Mouse (Mus musculus) embryonic fibroblast, embryonic 13.5 days (primary cell): Measurements from ENCODE around the gene Acaa1a. TPM values are rescaled to one million over a fixed set of nuclear protein-coding genes. Genes with fewer than 3 reads are reported as not detected.
A peak's percentile ranks its signal among the peaks of the same experiment; 100 is the strongest.

ENCODE experiments used
- H3K27ac ChIP-seq: 2 replicates; pipeline ENCODE4 v1.5.1; 2012; ENCODE audit warnings: low read length, control low read depth, inconsistent platforms; ENCODE audit not compliant: insufficient read depth
- H3K4me1 ChIP-seq: 2 replicates; pipeline ENCODE4 v1.6.1; 2011; ENCODE audit warnings: low read length; ENCODE audit not compliant: control insufficient read depth, insufficient read depth
- H3K4me3 ChIP-seq: 2 replicates; pipeline ENCODE4 v1.5.1; 2011; ENCODE audit warnings: mild to moderate bottlenecking, control low read depth, low read length; ENCODE audit not compliant: insufficient read depth
- CTCF ChIP-seq: IDR thresholded peaks from 2 replicates; pipeline ENCODE4 v1.5.1; 2011; ENCODE audit warnings: mild to moderate bottlenecking, control low read depth, low read length, moderate library complexity, borderline replicate concordance; ENCODE audit not compliant: insufficient read depth
- POLR2A ChIP-seq: IDR thresholded peaks from 2 replicates; pipeline ENCODE4 v1.6.1; 2011; ENCODE audit warnings: low read depth, mild to moderate bottlenecking, control low read depth, low read length, moderate library complexity
- polyA plus RNA-seq: library from polyadenylated mRNA; stranded (reverse); fragments of >200 nt; gene quantifications from 2 replicates; pipeline ENCODE4 v1.2.4, GENCODE M21; 2011; ENCODE audit warnings: low read depth; ENCODE audit not compliant: missing spikeins, insufficient read length

Acaa1a gene
- polyA plus RNA-seq, 1 experiment, result 42.4 TPM

GRCm38 (mm10) chr9:119337842-119338241 is 1.6 kb upstream of the Acaa1a start:
- Histone ChIP-seq H3K4me3 (no peak overlapping the region), H3K4me1 (peaks cover 5% of the 10 kb centered on the region; the same call in 1 of the 2 replicates), H3K27ac (no peak overlapping the region)
- TF ChIP-seq CTCF, result no peak
- no peak for TF ChIP-seq POLR2A

GRCm38 (mm10) chr9:119338350-119338749 is 1.1 kb upstream of the Acaa1a start:
- Histone ChIP-seq H3K4me1 (peaks cover 5% of the 10 kb centered on the region; the same call in 1 of the 2 replicates), H3K27ac (no peak overlapping the region), H3K4me3 (no peak overlapping the region)
- no peak for TF ChIP-seq CTCF
- TF ChIP-seq POLR2A, result no peak

- peak overlapping the region; percentile 99; the same call in 1 of the 2 replicates for H3K27ac ChIP-seq
- peaks cover 5% of the 10 kb centered on the region; the same call in 1 of the 2 replicates for H3K4me1 ChIP-seq
- no peak for TF ChIP-seq CTCF
- no peak for TF ChIP-seq POLR2A
- H3K4me3 ChIP-seq, result peak overlapping the region; percentile 74
Observed at GRCm38 (mm10) chr9:119339106-119339505, 370 bp upstream of the Acaa1a start.

DNA sequence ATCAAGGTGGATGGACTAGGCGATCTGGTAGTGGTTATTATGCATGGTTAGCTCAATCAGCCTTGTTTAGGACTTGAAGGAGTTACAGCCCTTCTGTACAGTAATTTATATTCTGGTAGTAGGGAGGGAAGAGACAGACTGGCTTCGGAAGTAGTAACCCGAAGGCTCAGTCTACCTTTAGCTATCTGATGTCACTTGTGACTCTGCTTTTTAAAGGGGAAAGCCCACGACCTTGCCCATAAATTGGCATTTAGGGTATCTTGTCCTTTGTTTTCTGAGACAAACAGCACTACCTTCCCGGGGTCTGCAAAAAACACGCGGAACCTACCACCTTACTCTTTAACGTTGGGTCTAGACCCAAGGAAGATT is 720 bp downstream of the Acaa1a start:
- peak overlapping the region; percentile 74 for H3K4me3 ChIP-seq
- H3K27ac ChIP-seq, result peak overlapping the region; percentile 99
- H3K4me1 ChIP-seq, result 0 out of 2 replicates have a peak, but pooled peaks cover 5% of the 10 kb centered on the region
- TF ChIP-seq POLR2A (no peak), CTCF (no peak)

- H3K4me3 ChIP-seq, result peak within 1 kb of the TSS; percentile 74
- 0 out of 2 replicates have a peak, but pooled peaks cover 5% of the 10 kb centered on the region for H3K4me1 ChIP-seq
- no peak for TF ChIP-seq CTCF
- TF ChIP-seq POLR2A, result peak; percentile 84
- H3K27ac ChIP-seq, result peak within 1 kb of the TSS; percentile 99
Observed at GRCm38 (mm10) chr9:119340909-119341816, 1.7 kb downstream of the Acaa1a start, which contains the start of gene Myd88. Gene Myd88, minus strand, starts transcription at chr9:119341411.

GRCm38 (mm10) chr9:119342728-119343127 is 3.3 kb downstream of the Acaa1a start:
- H3K4me3 ChIP-seq, result no peak overlapping the region
- no peak overlapping the region for H3K27ac ChIP-seq
- TF ChIP-seq POLR2A (no peak), CTCF (no peak)
- H3K4me1 ChIP-seq, result 0 out of 2 replicates have a peak, but pooled peaks cover 5% of the 10 kb centered on the region

DNA sequence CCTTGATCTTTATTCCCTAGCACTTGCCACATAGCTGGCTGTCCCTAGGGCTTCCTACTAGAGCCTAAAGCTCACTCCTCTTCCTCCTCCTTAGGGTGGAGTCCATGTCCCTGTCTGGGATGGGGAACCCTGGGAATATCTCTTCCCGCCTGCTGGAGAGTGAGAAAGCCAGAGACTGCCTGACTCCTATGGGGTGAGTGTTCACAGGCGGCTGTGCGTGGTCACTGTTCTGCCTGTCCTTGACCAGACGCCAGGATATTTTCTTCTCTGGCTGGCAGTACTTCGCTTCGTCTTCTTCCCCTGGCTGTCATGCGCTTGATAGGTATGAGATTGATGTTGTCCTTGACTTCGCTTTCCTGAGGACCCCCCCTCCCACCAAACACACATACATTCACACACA is 6.9 kb downstream of the Acaa1a start:
- Histone ChIP-seq H3K4me1 (0 out of 2 replicates have a peak, but pooled peaks cover 2% of the 10 kb centered on the region), H3K4me3 (no peak overlapping the region), H3K27ac (no peak overlapping the region)
- TF ChIP-seq POLR2A, result no peak
- TF ChIP-seq CTCF, result no peak

GRCm38 (mm10) chr9:119350531-119350930 is 11.1 kb downstream of the Acaa1a start:
- TF ChIP-seq POLR2A (no peak), CTCF (no peak)

DNA sequence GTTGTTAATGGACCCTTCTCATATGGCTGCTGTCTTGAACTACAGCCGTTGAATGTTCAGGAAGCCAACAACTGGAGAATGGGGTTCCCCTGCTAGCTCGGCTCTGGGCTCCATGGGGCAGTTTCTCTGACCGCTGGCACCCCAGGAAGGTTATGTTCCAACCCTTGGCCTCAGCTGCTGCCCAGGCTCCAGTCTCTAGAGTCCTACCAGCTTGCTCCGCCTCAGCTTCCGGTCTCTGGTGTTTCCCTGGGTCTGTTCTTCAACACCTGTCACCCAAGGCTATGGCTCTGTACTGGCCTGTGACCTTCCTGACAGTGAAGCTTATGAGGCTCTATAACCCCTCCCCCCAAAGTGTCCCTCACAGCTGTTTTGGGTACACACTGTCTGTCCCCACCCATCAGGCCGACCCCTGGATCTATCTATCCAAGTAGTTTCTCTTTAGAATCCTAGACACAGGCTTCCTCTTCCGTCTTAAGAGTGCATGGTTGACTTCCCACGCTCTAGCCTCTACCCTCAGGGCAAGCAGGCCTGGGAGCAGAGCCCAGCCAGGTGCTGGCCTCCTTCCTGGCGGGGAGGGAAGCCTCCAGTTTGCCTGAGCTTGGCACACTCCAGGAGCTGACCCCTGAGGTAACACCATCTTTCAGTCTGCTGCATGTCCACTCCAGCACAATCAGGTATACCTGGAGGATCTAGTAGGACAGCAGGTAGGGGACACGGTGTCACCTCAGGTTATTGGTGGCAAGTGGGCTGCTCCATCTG is 11.7 kb downstream of the Acaa1a start:
- Histone ChIP-seq H3K27ac (no peak overlapping the region), H3K4me1 (no peaks in the 10 kb centered on the region), H3K4me3 (no peak overlapping the region)
- no peak for TF ChIP-seq POLR2A
- no peak for TF ChIP-seq CTCF

More at GRCm38 (mm10) chr9:119350531-119350930, 11.1 kb downstream of the Acaa1a start:
- Histone ChIP-seq H3K4me1 (no peaks in the 10 kb centered on the region), H3K27ac (no peak overlapping the region), H3K4me3 (no peak overlapping the region)
